ENCODE assay signal across 8 mouse cellular contexts in genomic region chr4:44168816-44169215, GRCm38 (mm10).
DNase-seq lines count a peak whose midpoint lies in the region; ATAC-seq and TF ChIP-seq lines count a peak whose summit lies in the region.

No protein-coding gene starts in this region.

- H3K9ac ChIP-seq in kidney, postnatal 0 days (ENCODE audit: low read depth, low read length), result no peak overlapping the region
- H3K9ac ChIP-seq in hindbrain, embryonic 16.5 days (ENCODE audit: low read depth, low read length), result no peak overlapping the region

- H3K4me2 ChIP-seq in kidney, postnatal 0 days (ENCODE audit: low read length), result peak overlapping the region; percentile 70
- H3K4me2 ChIP-seq in hindbrain, embryonic 16.5 days (ENCODE audit: low read length), result peak overlapping the region; percentile 80
- H3K4me2 ChIP-seq in myocyte (ENCODE audit: low read depth), result peak overlapping the region; percentile 76

- no peak for TF ChIP-seq POLR2A in myocyte (IDR thresholded peaks at IDR 0.05; ENCODE audit: insufficient read length, low read depth)

- DNase-seq in kidney, postnatal 0 days (ENCODE audit: low spot score), result peak; percentile 37
- no peak for DNase-seq in kidney, postnatal 14 days
- DNase-seq in adipocyte (ENCODE audit: low spot score), result peak; percentile 33
- DNase-seq in cerebellum, postnatal 4 days (ENCODE audit: low spot score in 2 of 2), result no peak
- no peak for DNase-seq in frontal cortex, postnatal 10 days (ENCODE audit: low spot score in 2 of 2)
- no peak for DNase-seq in right cerebral cortex, adult 18-20 months

- H3K4me3 ChIP-seq in kidney, postnatal 0 days (replicated peaks; ENCODE audit: low read depth, low read length), result peak overlapping the region; percentile 41
- H3K4me3 ChIP-seq in hindbrain, embryonic 16.5 days (ENCODE audit: low read length), result no peak overlapping the region; the same call in 1 of the 2 replicates
- peak overlapping the region; percentile 50 for H3K4me3 ChIP-seq in myocyte

- peaks cover 31% of the 10 kb centered on the region for H3K79me2 ChIP-seq in myocyte (ENCODE audit: control insufficient read depth, insufficient read depth)

- no peaks in the 10 kb centered on the region for H3K9me3 ChIP-seq in kidney, postnatal 0 days (replicated peaks; ENCODE audit: low read length)
- H3K9me3 ChIP-seq in hindbrain, embryonic 16.5 days (ENCODE audit: control insufficient read depth, low read length), result no peaks in the 10 kb centered on the region

- WGBS in kidney, postnatal 0 days, result 4% methylated on average over 7 of the region's 7 CpGs
- 6% methylated on average over 7 of the region's 7 CpGs for WGBS in hindbrain, embryonic 16.5 days

- H3ac ChIP-seq in myocyte (ENCODE audit: control insufficient read depth, insufficient read length), result no peak overlapping the region

- H3K36me3 ChIP-seq in kidney, postnatal 0 days (ENCODE audit: insufficient read depth, low read length), result no peaks in the 10 kb centered on the region
- no peaks in the 10 kb centered on the region for H3K36me3 ChIP-seq in hindbrain, embryonic 16.5 days (ENCODE audit: control insufficient read depth, insufficient read depth, low read length)
- H3K36me3 ChIP-seq in myocyte (ENCODE audit: control insufficient read depth, insufficient read depth), result no peaks in the 10 kb centered on the region

- ATAC-seq in kidney, postnatal 0 days (replicated peaks; ENCODE audit: low FRiP score, low read depth), result no peak
- no peak for ATAC-seq in hindbrain, embryonic 16.5 days

- H3K27ac ChIP-seq in kidney, postnatal 0 days, result peak overlapping the region; percentile 68; the same call in 1 of the 2 replicates
- H3K27ac ChIP-seq in hindbrain, embryonic 16.5 days (ENCODE audit: low read depth, low read length), result no peak overlapping the region

- peaks cover 9% of the 10 kb centered on the region for H3K4me1 ChIP-seq in kidney, postnatal 0 days (replicated peaks; ENCODE audit: insufficient read depth, low read length)
- peaks cover 21% of the 10 kb centered on the region for H3K4me1 ChIP-seq in hindbrain, embryonic 16.5 days (ENCODE audit: control insufficient read depth, insufficient read depth, low read depth, low read length)

- H3K27me3 ChIP-seq in kidney, postnatal 0 days (ENCODE audit: insufficient read depth, low read length), result no peaks in the 10 kb centered on the region
- no peaks in the 10 kb centered on the region for H3K27me3 ChIP-seq in hindbrain, embryonic 16.5 days (replicated peaks; ENCODE audit: control insufficient read depth, insufficient read depth, low read length)
- H3K27me3 ChIP-seq in myocyte (ENCODE audit: control insufficient read depth, insufficient read depth, insufficient read length), result no peaks in the 10 kb centered on the region

- TF ChIP-seq CTCF in kidney, postnatal 0 days (IDR thresholded peaks at IDR 0.05; ENCODE audit: low read depth), result peak; percentile 15; the same call in 1 of the 2 replicates

TF ChIP-seq in myocyte, 11 proteins besides CTCF, POLR2A, EP300 and RAD21:
- TF ChIP-seq MYOD1 (IDR thresholded peaks at IDR 0.05; ENCODE audit: control insufficient read depth in 1 of 3, insufficient read length in 2 of 3, low read depth in 2 of 3) (no peak), E2F4 (IDR thresholded peaks at IDR 0.05; ENCODE audit: insufficient read depth) (no peak)

Comparison
In these comparisons a context has a peak if more than half of its experiments do, and no peak if none do; other contexts are left out.
1. DNase-seq: peak in kidney, postnatal 0 days (single experiment) and adipocyte (single experiment); none in kidney, postnatal 14 days (single experiment), cerebellum, postnatal 4 days (0 of 2), frontal cortex, postnatal 10 days (0 of 2) and right cerebral cortex, adult 18-20 months (single experiment).
2. Peak in every context shown above with its lines, with median percentiles within 50 percentile points of each other: H3K4me2 ChIP-seq.